Mouse (Mus musculus): ENCODE results near the gene Rap1gds1. TPM values are rescaled to one million over a fixed set of nuclear protein-coding genes. Genes with fewer than 3 reads are reported as not detected.

The Rap1gds1 gene
- polyA plus RNA-seq, 1 experiment from 2014 or later: 89.0 TPM

DNA sequence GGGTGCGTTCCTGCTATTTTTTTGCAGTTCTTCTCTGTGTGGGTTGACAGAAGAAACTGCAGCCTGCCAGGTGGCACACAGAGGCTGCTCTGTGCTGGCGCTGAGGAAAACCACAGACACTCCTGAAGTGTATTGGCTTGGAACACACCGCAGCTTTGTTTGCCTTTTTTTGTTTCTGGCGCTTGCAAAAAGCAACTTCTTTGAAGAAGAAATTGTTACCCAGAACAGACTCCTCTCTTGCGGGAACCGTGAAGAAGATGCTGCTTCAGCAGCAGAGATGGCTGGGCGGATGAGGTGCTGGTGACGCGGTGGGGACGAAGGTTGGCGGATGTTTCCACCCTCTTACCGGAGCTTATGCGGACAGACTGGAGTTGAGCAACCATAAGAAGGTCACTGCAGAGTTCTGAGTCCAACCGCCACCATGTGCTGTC is 198.1 kb downstream of the Rap1gds1 start:
- H3K4me2 ChIP-seq (ENCODE audit: low read depth): no peak overlapping the region
- no peak overlapping the region for H3K9ac ChIP-seq (ENCODE audit: low read length)
- ATAC-seq (ENCODE audit: insufficient read depth, low FRiP score, low TSS enrichment): no peak
- no peaks in the 10 kb centered on the region for H3K9me3 ChIP-seq (ENCODE audit: control insufficient read depth, low read length)
- 93% methylated on average over 14 of the region's 14 CpGs for WGBS
- no peaks in the 10 kb centered on the region for H3K36me3 ChIP-seq (ENCODE audit: control insufficient read depth, insufficient read depth, low read length)
- no peaks in the 10 kb centered on the region for H3K4me1 ChIP-seq (ENCODE audit: control insufficient read depth, insufficient read depth, low read length)
- DNase-seq (ENCODE audit: low spot score): no peak
- no peak overlapping the region for H3K4me3 ChIP-seq (ENCODE audit: low read depth, low read length)
- no peak overlapping the region for H3K27ac ChIP-seq (ENCODE audit: low read depth, low read length)
- H3K27me3 ChIP-seq (ENCODE audit: control insufficient read depth, insufficient read depth, low read length): no peaks in the 10 kb centered on the region

DNA sequence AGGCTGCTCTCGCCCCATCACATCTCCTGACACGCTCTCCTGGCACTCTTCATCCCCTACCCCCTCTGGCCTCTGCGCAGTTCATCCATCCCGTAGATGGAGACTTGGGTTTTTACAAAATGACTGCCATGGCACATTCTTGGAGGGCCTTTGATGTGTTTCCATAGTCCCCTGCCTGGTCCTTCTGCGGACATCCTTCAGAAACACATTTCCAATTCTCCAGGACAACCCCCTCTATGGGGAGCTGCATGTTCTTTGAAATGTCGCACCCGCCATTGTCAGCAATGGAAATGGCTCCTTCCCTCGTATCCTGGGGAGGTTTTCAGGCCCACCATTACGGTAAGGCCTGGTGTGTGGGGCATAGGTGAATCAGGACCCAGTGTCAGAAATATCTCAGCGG is 198.6 kb downstream of the Rap1gds1 start:
- Histone ChIP-seq H3K27ac (ENCODE audit: low read depth, low read length) (no peak overlapping the region), H3K27me3 (ENCODE audit: control insufficient read depth, insufficient read depth, low read length) (no peaks in the 10 kb centered on the region), H3K36me3 (ENCODE audit: control insufficient read depth, insufficient read depth, low read length) (no peaks in the 10 kb centered on the region), H3K9me3 (ENCODE audit: control insufficient read depth, low read length) (no peaks in the 10 kb centered on the region), H3K4me2 (ENCODE audit: low read depth) (no peak overlapping the region), H3K4me1 (ENCODE audit: control insufficient read depth, insufficient read depth, low read length) (no peaks in the 10 kb centered on the region), H3K9ac (ENCODE audit: low read length) (no peak overlapping the region), H3K4me3 (ENCODE audit: low read depth, low read length) (no peak overlapping the region)
- DNase-seq (ENCODE audit: low spot score) (no peak), ATAC-seq (ENCODE audit: insufficient read depth, low FRiP score, low TSS enrichment) (no peak)
- WGBS: 87% methylated on average over 10 of the region's 10 CpGs

GRCm38 (mm10) chr3:138875936-138876335 is 199.1 kb downstream of the Rap1gds1 start:
- no peak for ATAC-seq (ENCODE audit: insufficient read depth, low FRiP score, low TSS enrichment)
- H3K4me1 ChIP-seq (ENCODE audit: control insufficient read depth, insufficient read depth, low read length): no peaks in the 10 kb centered on the region

More at GRCm38 (mm10) chr3:138875936-138876335, 199.1 kb downstream of the Rap1gds1 start:
- 94% methylated on average over 6 of the region's 6 CpGs for WGBS
- no peak overlapping the region for H3K27ac ChIP-seq (ENCODE audit: low read depth, low read length)
- no peak overlapping the region for H3K9ac ChIP-seq (ENCODE audit: low read length)
- H3K4me3 ChIP-seq (ENCODE audit: low read depth, low read length): no peak overlapping the region
- no peak for DNase-seq (ENCODE audit: low spot score)
- no peaks in the 10 kb centered on the region for H3K27me3 ChIP-seq (ENCODE audit: control insufficient read depth, insufficient read depth, low read length)
- H3K36me3 ChIP-seq (ENCODE audit: control insufficient read depth, insufficient read depth, low read length): no peaks in the 10 kb centered on the region
- H3K9me3 ChIP-seq (ENCODE audit: control insufficient read depth, low read length): no peaks in the 10 kb centered on the region
- no peak overlapping the region for H3K4me2 ChIP-seq (ENCODE audit: low read depth)

Other genes with a start within 250 kb of the Rap1gds1 start
- 0.19 TPM in 1 of 2 replicates, not detected in the other for gene Stpg2, start 130.5 kb upstream of the Rap1gds1 start, polyA plus RNA-seq (2014; fragmentation: Nextera tagmentation; extraction: Ambion mirVana)